27 mouse cellular contexts compared by ENCODE assay signal in genomic region chr2:55253134-55253533, GRCm38 (mm10).
"Had no signal": no experiment of that assay in that cellular context is flagged by ENCODE, and none has a peak within 500 bp of the region (broad histone marks: within the 10 kb centered on the region; RNA-seq: fewer than 3 reads in every experiment).

No protein-coding gene starts in this region.

- H3K4me1 ChIP-seq: embryonic facial prominence, embryonic 10.5 days; embryonic facial prominence, embryonic 12.5 days; embryonic facial prominence, embryonic 13.5 days; embryonic facial prominence, embryonic 15.5 days; forebrain, embryonic 10.5 days; forebrain, embryonic 12.5 days; forebrain, embryonic 13.5 days; forebrain, embryonic 15.5 days had no signal

- H3K4me3 ChIP-seq: embryonic facial prominence, embryonic 10.5 days; embryonic facial prominence, embryonic 12.5 days; embryonic facial prominence, embryonic 13.5 days; embryonic facial prominence, embryonic 15.5 days; erythroblast, embryonic 14.5 days; forebrain, embryonic 10.5 days; forebrain, embryonic 12.5 days; forebrain, embryonic 13.5 days; forebrain, embryonic 15.5 days; gastrocnemius, adult 2 months; heart, adult 2 months had no signal

- H3K9ac ChIP-seq: embryonic facial prominence, embryonic 12.5 days; embryonic facial prominence, embryonic 13.5 days; embryonic facial prominence, embryonic 15.5 days; forebrain, embryonic 12.5 days; forebrain, embryonic 13.5 days; forebrain, embryonic 15.5 days; forebrain, postnatal 0 days had no signal

- ATAC-seq: forebrain, embryonic 13.5 days; forebrain, embryonic 14.5 days; forebrain, embryonic 15.5 days; forebrain, embryonic 16.5 days; forebrain, postnatal 0 days had no signal

- H3K9me3 ChIP-seq: embryonic facial prominence, embryonic 10.5 days; embryonic facial prominence, embryonic 12.5 days; embryonic facial prominence, embryonic 13.5 days; embryonic facial prominence, embryonic 15.5 days; forebrain, embryonic 10.5 days; forebrain, embryonic 12.5 days; forebrain, embryonic 13.5 days; forebrain, embryonic 15.5 days had no signal

- H3K4me2 ChIP-seq: embryonic facial prominence, embryonic 12.5 days; embryonic facial prominence, embryonic 13.5 days; embryonic facial prominence, embryonic 15.5 days; forebrain, embryonic 12.5 days; forebrain, embryonic 13.5 days; forebrain, embryonic 15.5 days had no signal

- H3K27me3 ChIP-seq: embryonic facial prominence, embryonic 12.5 days; embryonic facial prominence, embryonic 13.5 days; embryonic facial prominence, embryonic 15.5 days; forebrain, embryonic 12.5 days; forebrain, embryonic 13.5 days; forebrain, embryonic 15.5 days had no signal

- H3K36me3 ChIP-seq: embryonic facial prominence, embryonic 10.5 days; embryonic facial prominence, embryonic 12.5 days; embryonic facial prominence, embryonic 13.5 days; embryonic facial prominence, embryonic 15.5 days; forebrain, embryonic 10.5 days; forebrain, embryonic 12.5 days; forebrain, embryonic 15.5 days had no signal

- DNase-seq: cerebellum, adult 9-10 months; cerebellum, adult 9-11 months; cerebellum, postnatal 10 days; cerebellum, postnatal 14 days; cerebellum, postnatal 25 days; cerebellum, postnatal 36 days; embryo, embryonic 11 days; forebrain, postnatal 0 days; gastrocnemius, adult 2 months; gastrocnemius, postnatal 10 days; gastrocnemius, postnatal 14 days; gastrocnemius, postnatal 25 days; gastrocnemius, postnatal 36 days; heart, adult 11 months; heart, adult 18-20 months; heart, adult 2 months had no signal

- H3K27ac ChIP-seq: embryonic facial prominence, embryonic 10.5 days; embryonic facial prominence, embryonic 12.5 days; embryonic facial prominence, embryonic 13.5 days; embryonic facial prominence, embryonic 15.5 days; forebrain, embryonic 10.5 days; forebrain, embryonic 12.5 days; forebrain, embryonic 13.5 days; forebrain, embryonic 15.5 days; gastrocnemius, adult 2 months; heart, adult 2 months had no signal
